Mouse (Mus musculus) CH12.LX (cell line): ENCODE measurements around the gene Plekhs1.

ENCODE experiments used
- BHLHE40 ChIP-seq: IDR thresholded peaks from 2 replicates; pipeline ENCODE4 v1.6.1; 2011; ENCODE audit warnings: mild to moderate bottlenecking, low read depth, low read length, improper control_type of control experiment
- CTCF ChIP-seq, 2 experiments: IDR thresholded peaks in 1 of 2; conservative IDR thresholded peaks in 1 of 2; 2 replicates each; pipeline ENCODE4 v1.5.1; 2011 to 2012; ENCODE audit warnings: low read depth in 2 of 2, low read length in 2 of 2, improper control_type of control experiment in 1 of 2, inconsistent platforms in 1 of 2, mild to moderate bottlenecking in 1 of 2, moderate library complexity in 1 of 2
- EP300 ChIP-seq: IDR thresholded peaks from 2 replicates; pipeline ENCODE4 v1.6.1; 2011; ENCODE audit warnings: low read length, improper control_type of control experiment
- HCFC1 ChIP-seq: IDR thresholded peaks from 2 replicates; pipeline ENCODE4 v1.6.1; 2012; ENCODE audit warnings: low read depth, mild to moderate bottlenecking, inconsistent platforms, low read length, improper control_type of control experiment
- MAX ChIP-seq: IDR thresholded peaks from 2 replicates; pipeline ENCODE4 v1.6.1; 2011; ENCODE audit warnings: low read length, improper control_type of control experiment
- MYC ChIP-seq: IDR thresholded peaks from 2 replicates; pipeline ENCODE4 v1.6.1; 2011; ENCODE audit warnings: low read depth, mild to moderate bottlenecking, improper control_type of control experiment, low read length
- POLR2A ChIP-seq: IDR thresholded peaks from 2 replicates; pipeline ENCODE4 v1.6.1; 2011; ENCODE audit warnings: low read depth, mild to moderate bottlenecking, improper control_type of control experiment, low read length
- POLR2AphosphoS2 ChIP-seq: IDR thresholded peaks from 2 replicates; pipeline ENCODE4 v1.6.1; 2011; ENCODE audit warnings: low read depth, low read length, improper control_type of control experiment
- SMC3 ChIP-seq: IDR thresholded peaks from 2 replicates; pipeline ENCODE4 v1.6.1; 2011; ENCODE audit warnings: low read depth, low read length, improper control_type of control experiment
- ZNF384 ChIP-seq: IDR thresholded peaks from 2 replicates; pipeline ENCODE4 v1.6.1; 2012; ENCODE audit warnings: low read depth, low read length, improper control_type of control experiment, inconsistent platforms

DNA sequence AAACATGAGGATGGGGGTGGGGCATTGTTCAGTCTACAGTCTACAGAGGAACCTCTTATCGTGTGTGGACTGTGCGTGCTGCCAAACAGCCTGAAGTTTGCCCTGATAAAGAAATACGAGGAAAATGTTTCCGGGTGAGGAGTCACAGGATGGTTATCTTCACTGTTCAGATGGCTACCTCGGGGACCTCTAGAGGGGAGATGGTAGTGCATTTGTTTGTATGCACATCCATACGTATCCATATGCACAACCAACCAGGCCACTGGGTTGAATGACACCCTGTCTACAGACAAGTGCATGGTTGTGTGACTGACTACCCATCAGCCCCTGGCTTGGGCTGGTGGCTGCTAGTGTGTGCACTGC is 22.4 kb upstream of the Plekhs1 start:
- no peak for TF ChIP-seq CTCF (conservative IDR thresholded peaks at IDR 0.05 in 1 of 2, IDR thresholded peaks at IDR 0.05 in 1 of 2; ENCODE audit: low read depth in 2 of 2, low read length in 2 of 2)
- TF ChIP-seq BHLHE40 = no peak
- no peak for TF ChIP-seq ZNF384
- TF ChIP-seq POLR2A = no peak
- TF ChIP-seq EP300 = no peak
- TF ChIP-seq MAX = no peak
- TF ChIP-seq SMC3 = no peak
- TF ChIP-seq POLR2AphosphoS2 = no peak
- TF ChIP-seq MYC = no peak
- TF ChIP-seq HCFC1 = no peak
